ENCODE assay signal across 8 mouse cellular contexts in the genomic region with DNA sequence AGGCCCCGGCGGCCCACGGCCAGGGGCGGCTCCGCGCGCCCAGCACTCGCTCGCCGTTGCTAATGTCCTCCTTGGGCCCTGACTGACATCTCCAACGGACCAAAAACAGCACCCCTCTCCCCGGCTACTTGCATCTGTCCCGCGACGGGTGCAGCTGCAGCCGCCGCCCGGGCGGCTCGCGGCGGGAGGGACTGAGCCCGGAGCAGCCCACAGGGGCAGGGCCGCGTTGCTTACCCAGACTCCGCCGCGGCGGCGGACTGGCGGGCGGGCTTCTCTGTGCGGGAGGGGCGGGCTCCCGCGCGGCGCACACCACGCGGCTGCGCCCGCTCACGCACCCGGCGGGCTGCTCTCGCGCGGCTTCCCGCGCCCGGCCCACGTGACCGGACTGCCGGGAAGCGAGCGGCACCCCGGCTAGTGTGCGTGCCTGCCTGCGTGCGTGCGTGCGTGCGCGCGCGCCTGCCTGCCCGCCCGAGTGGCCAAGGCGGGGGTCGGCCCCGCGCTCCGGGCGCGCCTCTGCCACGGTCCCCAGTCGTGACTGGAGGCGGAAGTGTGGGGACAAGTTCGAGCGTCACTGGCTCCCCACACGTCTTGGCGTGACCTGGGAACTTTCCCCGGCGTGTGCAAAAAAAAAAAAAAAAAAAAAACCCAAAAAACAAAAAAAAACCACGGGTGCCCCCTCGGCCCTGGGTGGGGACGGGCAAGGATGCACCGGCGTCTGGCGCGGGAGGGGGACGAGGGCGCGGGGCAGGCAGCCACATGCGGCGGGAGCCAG. TPM values are rescaled to one million over a fixed set of nuclear protein-coding genes. Genes with fewer than 3 reads are reported as not detected.
DNase-seq lines count a peak whose midpoint lies in the region; ATAC-seq lines count a peak whose summit lies in the region.

A gene (minus strand): TSS at position 397 of the 772 bp plus-strand sequence.

- H3K27ac ChIP-seq in intestine, embryonic 14.5 days (ENCODE audit: low read depth) = peak within 1 kb of the TSS; percentile 100

- WGBS in intestine, embryonic 14.5 days = under 1% methylated on average over 93 of the region's 96 CpGs

- DNase-seq in adipocyte (ENCODE audit: low spot score) = peak; percentile 74
- DNase-seq in embryo, embryonic 10 days (ENCODE audit: low spot score) = peak; percentile 83
- DNase-seq in gastrocnemius, postnatal 14 days = peak; percentile 89
- peak; percentile 91 for DNase-seq in intestine, embryonic 14.5 days (ENCODE audit: low spot score)
- peak; percentile 83 to 95 for DNase-seq in left cerebral cortex, postnatal 10 days (ENCODE audit: extremely low spot score in 1 of 2, low spot score in 2 of 2)
- peak; percentile 94 to 96 for DNase-seq in right cerebral cortex, postnatal 10 days (ENCODE audit: low spot score in 2 of 2)
- DNase-seq in urinary bladder, postnatal 14 days (ENCODE audit: low spot score) = peak; percentile 81

- H3K27me3 ChIP-seq in intestine, embryonic 14.5 days (replicated peaks; ENCODE audit: control insufficient read depth, insufficient read depth, low read length) = no peaks in the 10 kb centered on the region

- no peaks in the 10 kb centered on the region for H3K36me3 ChIP-seq in intestine, embryonic 14.5 days (ENCODE audit: control insufficient read depth, insufficient read depth, low read length)

- H3K9me3 ChIP-seq in intestine, embryonic 14.5 days (ENCODE audit: control insufficient read depth, low read length) = no peaks in the 10 kb centered on the region

- peaks cover 33% of the 10 kb centered on the region for H3K4me1 ChIP-seq in intestine, embryonic 14.5 days (replicated peaks; ENCODE audit: control insufficient read depth, insufficient read depth, low read length)

- peak within 1 kb of the TSS; percentile 96 for H3K4me3 ChIP-seq in intestine, embryonic 14.5 days (ENCODE audit: low read depth, low read length)

- peak within 1 kb of the TSS; percentile 94 for H3K4me2 ChIP-seq in intestine, embryonic 14.5 days (ENCODE audit: low read length)

- peak within 1 kb of the TSS; percentile 99 for H3K9ac ChIP-seq in intestine, embryonic 14.5 days (ENCODE audit: low read length)

- intact Hi-C loops in gastrocnemius, postnatal 14 days (cut with DNase I; ENCODE audit: low total_unique reads) = no loop called here
- intact Hi-C loops in left cerebral cortex, postnatal 10 days (cut with DNase I) = loop anchor here (10.0 kb wide), 1 partner anchor 225 kb away; no protein-coding TSS in a partner anchor

- ATAC-seq in intestine, embryonic 14.5 days (replicated peaks; ENCODE audit: low FRiP score, low TSS enrichment, low read depth) = peak; percentile 80
- peak; percentile 33 for ATAC-seq in megakaryocyte progenitor cell, adult 5-6 weeks (replicated peaks; ENCODE audit: poor library complexity)

RNA-seq across cellular contexts. Expression of the gene that starts here (rescaled TPM):
- 1 to 10 TPM; 7.8 to 8.7 TPM for total RNA-seq in gastrocnemius, postnatal 14 days (2021)
- 16.1 and 17.7 TPM in 2 replicates for polyA plus RNA-seq in intestine, embryonic 14.5 days (2014; fragmentation: Nextera tagmentation; extraction: Ambion mirVana)
- 10 to 100 TPM; 17.2 to 18.0 TPM for total RNA-seq in left cerebral cortex, postnatal 10 days (2021)
- 31.1 and 39.7 TPM in 2 replicates for total RNA-seq in megakaryocyte progenitor cell, adult 5-6 weeks (2015)
- total RNA-seq in megakaryocyte progenitor cell, adult 5-6 weeks (2017) = 15.2 and 17.0 TPM in 2 replicates

Comparison
In these comparisons a context has a peak if more than half of its experiments do, and no peak if none do; other contexts are left out.
1. Peak in every context shown above with its lines: DNase-seq, ATAC-seq, H3K4me3 ChIP-seq and H3K27ac ChIP-seq.